Mouse (Mus musculus) left cerebral cortex, adult 11 months (tissue): Measurements from ENCODE around the gene Nle1.
"Not testable (repeated sequence)": the region's sequence is repeated elsewhere in the genome, so short reads cannot be mapped to it uniquely, and the experiment has no call there.

Experiments used
- DNase-seq: peaks from one replicate; pipeline ENCODE4 v3.0.0; 2022; ENCODE audit warnings: low spot score

Nle1 gene

GRCm38 (mm10) chr11:82907651-82908607, at the start of gene Nle1:
Gene Nle1 (minus strand): TSS chr11:82908411.
- DNase-seq = peak; percentile 78

DNA sequence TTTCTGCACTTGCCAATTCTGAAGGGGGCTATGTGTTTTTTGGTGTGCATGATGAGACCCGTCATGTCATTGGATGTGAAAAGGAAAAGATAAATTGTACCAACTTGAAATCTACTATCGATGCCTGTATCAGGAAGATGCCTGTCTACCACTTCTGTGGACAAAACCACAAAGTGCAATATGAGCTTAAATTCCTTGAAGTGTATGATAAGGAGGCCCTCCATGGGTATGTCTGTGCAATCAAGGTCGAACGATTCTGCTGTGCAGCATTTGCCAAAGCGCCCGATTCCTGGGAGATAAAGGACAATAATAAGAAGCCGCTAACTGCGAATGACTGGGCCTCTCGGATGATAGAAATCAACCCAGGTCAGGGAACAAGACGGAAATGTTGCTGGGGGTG, 48.7 kb upstream of the Nle1 start:
- DNase-seq = no peak

DNA sequence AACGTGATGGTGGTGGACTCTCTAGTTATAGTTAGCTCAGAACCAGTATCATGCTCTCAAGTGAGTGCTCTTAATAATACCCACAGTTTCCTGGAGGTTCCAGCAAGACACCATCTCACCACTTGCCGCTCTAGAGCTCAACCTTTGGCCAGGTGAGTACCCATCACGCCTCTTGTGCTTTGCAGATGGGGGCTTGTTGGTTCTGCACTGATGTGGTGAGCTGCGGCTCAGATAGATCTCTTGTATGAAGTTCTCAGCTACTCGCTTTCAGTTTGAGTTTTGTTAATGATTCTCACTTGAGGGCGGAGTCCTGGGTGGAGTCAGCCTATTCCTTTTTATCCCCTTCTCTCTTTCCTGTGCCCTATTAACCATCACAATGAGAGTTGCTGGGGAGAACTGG, 46.4 kb upstream of the Nle1 start:
- no peak for DNase-seq

DNA sequence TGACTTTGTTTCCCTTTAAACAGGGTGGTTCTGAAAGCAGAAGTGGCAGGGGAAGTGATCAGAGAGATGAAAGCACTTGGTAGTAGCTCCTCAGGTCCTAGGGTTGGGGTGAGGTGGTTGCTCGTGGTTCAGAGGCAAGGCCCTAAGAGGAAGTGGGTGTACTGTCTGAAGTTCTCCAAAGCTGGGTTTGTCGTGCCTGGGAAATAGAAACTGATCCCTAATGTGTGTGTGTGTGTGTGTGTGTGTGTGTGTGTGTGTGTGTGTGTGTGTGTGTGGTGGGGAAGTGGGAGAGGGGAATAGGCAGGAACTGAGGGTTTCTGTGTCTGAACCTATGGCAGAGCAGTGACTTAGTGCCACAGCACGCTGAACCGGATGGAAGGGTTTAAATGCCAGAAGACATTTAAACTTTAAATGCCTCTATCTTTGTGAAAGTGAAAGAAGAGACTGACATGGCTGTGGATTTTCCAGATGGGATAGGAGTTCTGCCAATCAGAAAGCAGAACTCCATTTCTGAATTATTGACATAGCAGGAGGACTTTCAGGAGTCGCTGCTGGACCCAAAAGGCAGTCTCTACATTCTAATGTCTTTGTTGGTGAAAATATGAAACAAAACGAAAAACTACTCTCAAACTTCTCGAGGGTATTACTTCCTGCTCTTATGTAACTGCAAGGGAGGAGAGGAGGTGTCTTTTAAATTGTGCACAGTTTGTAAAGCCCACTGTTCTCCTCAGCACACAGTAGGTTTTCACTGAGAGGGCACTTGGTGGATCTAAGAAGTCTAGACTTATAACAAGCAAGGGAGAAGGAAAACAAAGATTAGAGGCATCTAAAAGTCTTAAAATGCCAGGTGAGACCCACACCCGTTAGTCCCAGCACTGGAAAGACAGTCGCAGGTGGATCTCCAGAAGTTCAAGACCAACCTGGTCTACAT, 44.7 kb upstream of the Nle1 start:
- DNase-seq = no peak

GRCm38 (mm10) chr11:82951865-82952611, 43.8 kb upstream of the Nle1 start:
- no peak for DNase-seq

GRCm38 (mm10) chr11:82950736-82951481, 42.7 kb upstream of the Nle1 start, which contains the start of gene Slfn5:
Gene Slfn5 (plus strand): TSS chr11:82951349.
- no peak for DNase-seq

- no peak for DNase-seq
Observed at GRCm38 (mm10) chr11:82949036-82949435, 40.8 kb upstream of the Nle1 start.

- DNase-seq = no peak
Observed at GRCm38 (mm10) chr11:82947457-82947856, 39.2 kb upstream of the Nle1 start.

DNA sequence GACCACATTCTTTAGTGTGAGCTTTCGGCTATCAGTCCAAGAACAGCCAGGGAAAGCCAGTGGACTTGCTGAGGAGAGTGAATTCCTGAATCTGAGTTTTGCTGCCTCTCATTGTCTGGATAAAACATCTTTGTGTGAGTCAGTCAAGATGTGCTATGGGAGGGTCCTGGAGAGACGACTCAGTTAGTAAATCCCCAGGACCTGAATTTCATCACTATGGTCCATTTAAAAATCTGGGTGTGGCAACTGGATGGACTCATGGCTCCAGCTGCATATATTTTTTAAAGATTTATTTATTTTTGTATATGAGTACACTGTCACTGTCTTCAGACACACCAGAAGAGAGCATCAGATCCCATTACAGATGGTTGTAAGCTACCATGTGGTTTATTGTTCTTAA, 37.4 kb upstream of the Nle1 start:
- DNase-seq = no peak

DNA sequence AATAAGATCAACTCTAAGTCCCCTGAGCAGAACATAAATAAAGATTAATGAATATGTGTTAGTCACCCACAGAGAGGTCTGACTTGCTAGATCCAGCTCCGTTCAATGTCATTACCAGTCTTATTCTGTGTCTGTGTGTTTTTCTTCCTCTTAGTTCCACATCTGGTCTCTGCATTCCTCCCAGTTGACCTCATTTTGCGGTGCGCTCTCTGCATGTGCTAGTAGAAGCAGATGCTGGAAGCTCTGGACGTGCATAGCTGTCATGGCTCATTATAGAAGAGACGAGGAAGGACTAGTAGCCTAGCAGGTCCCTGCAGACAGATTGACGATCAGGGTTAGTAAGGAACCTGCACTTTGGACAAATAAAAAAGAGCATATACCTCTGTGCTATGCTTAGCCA, 35.1 kb upstream of the Nle1 start:
- no peak for DNase-seq

DNA sequence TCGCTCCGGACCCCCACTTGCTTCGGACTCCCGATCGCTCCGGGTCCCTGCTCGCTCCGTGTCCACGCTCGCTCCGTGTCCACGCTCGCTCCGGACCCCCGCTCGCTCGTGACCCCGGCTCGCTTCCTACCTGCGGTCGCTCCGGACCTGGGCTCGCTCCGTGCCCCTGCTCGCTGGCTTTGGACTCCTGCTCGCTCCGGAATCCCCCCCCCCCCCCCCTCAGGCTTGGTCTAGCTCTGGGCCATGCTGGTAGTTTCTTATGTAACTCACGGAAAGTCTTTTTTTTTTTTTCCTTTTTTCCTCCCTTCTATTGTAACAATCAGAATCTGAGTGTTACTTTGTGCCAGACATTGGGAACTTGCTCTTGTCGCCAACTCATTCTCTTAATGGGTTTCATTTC, 25.0 kb upstream of the Nle1 start:
- no peak for DNase-seq

DNA sequence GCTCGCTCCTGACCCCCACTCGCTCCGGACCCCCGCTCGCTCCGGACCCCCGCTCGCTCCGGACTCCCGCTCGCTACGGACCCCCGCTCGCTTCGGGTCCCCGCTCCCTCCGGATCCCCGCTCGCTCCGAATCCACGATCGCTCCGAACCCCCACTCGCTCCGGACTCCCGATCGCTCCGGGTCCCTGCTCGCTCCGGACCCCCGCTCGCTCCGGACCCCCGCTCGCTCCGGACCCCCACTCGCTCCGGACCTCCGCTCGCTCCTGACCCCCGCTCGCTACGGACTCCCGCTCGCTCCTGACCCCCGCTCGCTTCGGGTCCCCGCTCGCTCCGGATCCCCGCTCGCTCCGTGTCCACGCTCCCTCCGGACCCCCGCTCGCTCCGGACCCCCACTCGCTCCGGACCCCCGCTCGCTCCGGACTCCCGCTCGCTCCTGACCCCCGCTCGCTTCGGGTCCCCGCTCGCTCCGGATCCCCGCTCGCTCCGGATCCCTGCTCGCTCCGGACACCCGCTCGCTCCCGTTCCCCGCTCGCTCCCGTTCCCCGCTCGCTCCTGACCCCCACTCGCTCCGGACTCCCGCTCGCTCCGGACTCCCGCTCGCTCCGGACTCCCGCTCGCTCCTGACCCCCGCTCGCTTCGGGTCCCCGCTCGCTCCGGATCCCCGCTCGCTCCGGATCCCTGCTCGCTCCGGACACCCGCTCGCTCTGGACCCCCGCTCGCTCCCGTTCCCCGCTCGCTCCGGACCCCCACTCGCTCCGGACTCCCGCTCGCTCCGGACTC, 23.6 kb upstream of the Nle1 start:
- DNase-seq = not testable (repeated sequence)

DNA sequence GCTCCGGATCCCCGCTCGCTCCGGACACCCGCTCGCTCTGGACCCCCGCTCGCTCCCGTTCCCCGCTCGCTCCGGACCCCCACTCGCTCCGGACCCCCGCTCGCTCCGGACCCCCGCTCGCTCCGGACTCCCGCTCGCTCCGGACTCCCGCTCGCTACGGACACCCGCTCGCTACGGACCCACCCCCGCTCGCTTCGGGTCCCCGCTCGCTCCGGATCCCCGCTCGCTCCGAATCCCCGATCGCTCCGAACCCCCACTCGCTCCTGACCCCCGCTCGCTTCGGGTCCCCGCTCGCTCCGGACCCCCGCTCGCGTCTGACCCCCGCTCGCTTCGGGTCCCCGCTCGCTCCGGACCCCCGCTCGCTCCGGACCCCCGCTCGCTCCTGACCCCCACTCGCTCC, 22.9 kb upstream of the Nle1 start:
- DNase-seq = not testable (repeated sequence)

DNA sequence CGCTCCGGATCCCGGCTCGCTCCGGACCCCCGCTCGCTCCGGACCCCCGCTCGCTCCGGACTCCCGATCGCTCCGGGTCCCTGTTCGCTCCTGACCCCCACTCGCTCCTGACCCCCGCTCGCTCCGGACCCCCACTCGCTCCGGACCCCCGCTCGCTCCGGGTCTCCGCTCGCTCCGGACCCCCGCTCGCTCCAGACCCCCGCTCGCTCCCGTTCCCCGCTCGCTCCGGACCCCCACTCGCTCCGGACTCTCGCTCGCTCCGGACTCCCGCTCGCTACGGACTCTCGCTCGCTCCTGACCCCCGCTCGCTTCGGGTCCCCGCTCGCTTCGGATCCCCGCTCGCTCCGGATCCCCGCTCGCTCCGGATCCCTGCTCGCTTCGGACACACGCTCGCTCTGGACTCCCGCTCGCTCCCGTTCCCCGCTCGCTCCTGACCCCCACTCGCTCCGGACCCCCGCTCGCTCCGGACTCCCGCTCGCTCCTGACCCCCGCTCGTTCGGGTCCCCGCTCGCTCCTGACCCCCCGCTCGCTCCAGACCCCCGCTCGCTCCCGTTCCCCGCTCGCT, 22.3 kb upstream of the Nle1 start:
- not testable (repeated sequence) for DNase-seq

DNA sequence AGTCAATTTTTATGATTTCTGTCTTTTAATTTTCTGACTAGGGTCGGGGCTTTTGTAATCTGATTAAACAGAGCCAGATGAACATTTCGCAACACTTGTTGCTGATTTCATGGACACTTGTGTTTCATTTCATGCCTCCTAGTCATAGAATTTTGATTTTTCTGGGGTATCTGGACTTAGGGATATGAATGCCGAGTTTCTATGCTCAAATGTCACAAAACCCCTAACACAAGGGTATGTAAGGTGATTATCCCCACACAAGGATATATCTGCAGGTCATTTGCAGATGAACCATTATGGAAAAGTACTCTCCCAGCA, 21.4 kb upstream of the Nle1 start:
- DNase-seq = no peak

DNA sequence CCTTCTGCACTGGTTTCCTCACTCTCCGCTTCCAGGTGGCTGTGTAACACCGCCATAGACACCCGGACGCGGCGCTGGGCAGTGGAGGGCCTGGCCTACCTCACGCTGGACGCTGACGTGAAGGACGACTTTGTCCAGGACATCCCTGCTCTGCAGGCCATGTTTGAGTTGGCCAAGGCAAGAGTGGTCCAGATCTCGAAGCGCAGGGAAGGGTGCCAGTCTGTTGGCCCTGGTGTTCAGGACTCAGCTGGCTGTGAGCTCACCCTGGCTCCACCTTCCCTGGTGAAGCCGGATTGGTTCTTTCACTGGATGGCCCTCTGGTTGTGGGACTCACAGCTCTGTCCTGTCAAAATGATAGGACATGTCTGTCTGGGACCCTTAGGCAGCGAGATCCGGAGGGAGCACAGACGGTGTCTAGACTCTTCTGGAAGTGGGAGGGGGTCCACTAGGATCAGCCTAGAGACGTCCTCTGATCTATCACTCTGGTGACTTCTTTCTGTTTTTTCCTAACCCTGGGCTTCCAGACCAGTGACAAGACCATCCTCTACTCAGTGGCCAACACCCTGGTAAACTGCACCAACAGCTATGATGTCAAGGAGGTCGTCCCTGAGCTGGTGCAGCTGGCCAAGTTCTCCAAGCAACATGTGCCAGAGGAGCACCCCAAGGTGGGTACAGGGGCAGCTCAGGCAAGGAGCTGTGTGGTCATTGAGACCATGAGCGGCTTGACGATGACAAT, 20.9 kb upstream of the Nle1 start:
- DNase-seq = no peak

DNA sequence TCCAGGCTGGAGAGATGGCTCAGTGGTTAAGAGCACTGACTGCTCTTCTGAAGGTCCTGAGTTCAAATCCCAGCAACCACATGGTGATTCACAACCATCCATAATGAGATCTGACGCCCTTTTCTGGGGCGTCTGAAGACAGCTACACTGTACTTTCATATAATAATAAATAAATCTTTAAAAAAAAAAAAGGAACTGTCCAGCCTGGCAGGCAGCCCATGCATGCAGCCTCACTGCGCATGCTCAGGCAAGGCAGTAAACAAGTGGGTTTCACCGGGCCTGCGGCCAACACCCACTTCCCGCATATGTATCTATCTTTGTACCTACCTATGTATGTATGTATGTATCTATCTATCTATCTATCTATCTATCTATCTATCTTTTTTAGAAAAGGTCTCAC, 15.7 kb upstream of the Nle1 start:
- DNase-seq = not testable (repeated sequence)

DNA sequence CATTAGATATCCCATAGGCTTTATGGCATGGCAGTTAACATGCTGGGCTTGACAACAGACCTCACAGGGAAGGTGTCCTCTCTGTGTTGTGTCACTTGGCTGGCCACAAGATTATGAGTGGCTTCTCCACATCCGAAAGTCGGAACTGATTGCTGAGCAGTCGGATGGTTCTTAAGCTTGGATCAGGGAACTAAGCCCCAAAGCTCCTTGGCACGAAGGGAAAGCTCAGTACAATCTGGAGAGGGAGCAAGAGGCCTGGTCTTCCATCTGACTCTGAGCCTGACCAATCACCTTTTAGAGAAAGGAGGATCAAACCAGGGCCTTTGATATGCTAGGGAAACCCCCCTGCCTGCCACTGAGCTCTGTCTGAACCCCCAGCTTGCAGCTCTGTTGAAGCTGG, 13.5 kb upstream of the Nle1 start:
- no peak for DNase-seq

DNA sequence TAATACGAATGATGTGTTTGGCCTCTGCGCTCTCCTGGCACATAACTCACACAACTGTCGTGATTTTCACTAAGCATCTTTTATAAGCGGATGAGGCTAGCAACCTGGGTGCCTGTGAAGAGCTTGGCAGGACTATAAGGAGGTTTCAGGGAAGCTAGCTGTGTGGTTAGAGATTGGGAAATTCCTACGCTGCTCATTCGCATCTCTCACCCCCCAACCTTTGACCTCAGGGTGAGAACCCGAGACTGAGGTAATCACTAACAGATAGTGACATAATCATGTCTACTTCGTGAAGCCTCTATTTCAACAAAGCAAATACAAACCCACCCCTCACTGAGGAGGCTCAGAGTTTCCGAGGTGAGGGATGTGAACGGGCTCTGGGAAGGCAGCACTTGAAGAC, 12.6 kb upstream of the Nle1 start:
- DNase-seq = no peak
